Mouse (Mus musculus) erythroblast, embryonic 14.5 days (primary cell): ENCODE results near the gene Ndufa8. TPM values are rescaled to one million over a fixed set of nuclear protein-coding genes. Genes with fewer than 3 reads are reported as not detected.

Experiments used
- H3K27me3 ChIP-seq: 2 replicates; pipeline ENCODE4 v1.6.1; 2012; ENCODE audit warnings: inconsistent platforms; ENCODE audit not compliant: control insufficient read depth
- H3K36me3 ChIP-seq: 2 replicates; pipeline ENCODE4 v1.6.1; 2012; ENCODE audit warnings: mild to moderate bottlenecking, inconsistent platforms; ENCODE audit not compliant: control insufficient read depth
- H3K4me1 ChIP-seq: 2 replicates; pipeline ENCODE4 v1.6.1; 2012; ENCODE audit warnings: inconsistent platforms; ENCODE audit not compliant: control insufficient read depth
- H3K4me3 ChIP-seq: replicated peaks from 2 replicates; pipeline ENCODE3; 2012; ENCODE audit warnings: moderate library complexity, mild to moderate bottlenecking, inconsistent platforms
- H3K9me3 ChIP-seq: 2 replicates; pipeline ENCODE4 v1.6.1; 2012; ENCODE audit warnings: low read length, inconsistent platforms, mixed read lengths; ENCODE audit not compliant: control insufficient read depth
- GATA1 ChIP-seq: IDR thresholded peaks from 2 replicates; pipeline ENCODE4 v1.6.1; 2012; ENCODE audit warnings: low read length, inconsistent platforms, mixed read lengths
- TAL1 ChIP-seq: IDR thresholded peaks from 3 replicates; pipeline ENCODE4 v1.6.1; 2012; ENCODE audit warnings: low read length, inconsistent platforms, mixed read lengths
- polyA plus RNA-seq: library from polyadenylated mRNA; stranded (reverse); fragments of >175 nt; gene quantifications from 2 replicates; pipeline ENCODE4 v1.2.3, GENCODE M21; 2012

Gene Ndufa8
- polyA plus RNA-seq, 1 experiment, result 7.6 TPM

DNA sequence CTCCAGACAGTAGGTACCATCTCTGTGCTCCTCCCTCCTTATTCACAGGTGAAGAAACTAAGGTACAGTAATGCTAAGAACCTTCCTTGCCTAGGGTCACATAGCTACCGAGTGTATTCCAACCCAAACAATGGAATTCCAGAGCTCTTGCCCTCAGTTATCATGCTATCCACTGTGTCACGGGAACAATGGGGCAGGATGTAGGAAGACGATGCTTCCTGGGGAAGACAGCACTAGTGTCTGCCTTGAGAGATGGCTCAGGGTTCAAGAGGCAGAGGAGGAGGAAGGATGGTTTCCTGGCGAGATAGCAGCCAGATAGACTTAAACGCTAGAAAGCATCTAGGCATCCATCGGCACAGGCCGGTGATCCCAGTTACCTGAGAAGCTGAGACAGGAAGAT lies 16.3 kb downstream of the Ndufa8 start:
- H3K4me1 ChIP-seq, result no peaks in the 10 kb centered on the region
- H3K4me3 ChIP-seq, result no peak overlapping the region
- TF ChIP-seq GATA1, result no peak
- TF ChIP-seq TAL1, result no peak
- H3K9me3 ChIP-seq, result no peaks in the 10 kb centered on the region
- H3K27me3 ChIP-seq, result no peaks in the 10 kb centered on the region
- peaks cover 31% of the 10 kb centered on the region for H3K36me3 ChIP-seq

DNA sequence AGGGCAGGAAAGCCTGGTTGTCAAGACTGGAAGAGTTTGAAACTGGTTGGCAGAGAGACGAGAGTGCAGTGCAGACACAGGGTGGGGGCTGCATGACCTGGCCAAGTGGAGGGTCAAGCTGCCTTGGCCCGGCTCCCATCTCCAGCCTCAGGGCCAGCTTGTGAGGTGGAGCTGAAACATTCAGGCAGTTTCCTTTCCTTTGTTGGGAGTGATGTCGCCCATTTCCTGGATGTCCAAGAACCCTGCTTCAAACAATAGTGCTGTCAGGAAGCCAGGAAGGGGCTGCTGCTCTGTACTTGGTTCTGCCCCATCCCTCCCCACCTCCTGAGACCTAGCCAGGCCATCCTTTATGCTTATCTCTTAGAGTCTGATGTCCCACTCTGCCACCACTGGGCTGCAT lies 25.9 kb downstream of the Ndufa8 start:
- Histone ChIP-seq H3K4me1 (no peaks in the 10 kb centered on the region; the same call in 1 of the 2 replicates), H3K36me3 (no peaks in the 10 kb centered on the region), H3K27me3 (peaks cover 8% of the 10 kb centered on the region), H3K9me3 (no peaks in the 10 kb centered on the region), H3K4me3 (no peak overlapping the region)
- TF ChIP-seq TAL1 (no peak), GATA1 (no peak)

DNA sequence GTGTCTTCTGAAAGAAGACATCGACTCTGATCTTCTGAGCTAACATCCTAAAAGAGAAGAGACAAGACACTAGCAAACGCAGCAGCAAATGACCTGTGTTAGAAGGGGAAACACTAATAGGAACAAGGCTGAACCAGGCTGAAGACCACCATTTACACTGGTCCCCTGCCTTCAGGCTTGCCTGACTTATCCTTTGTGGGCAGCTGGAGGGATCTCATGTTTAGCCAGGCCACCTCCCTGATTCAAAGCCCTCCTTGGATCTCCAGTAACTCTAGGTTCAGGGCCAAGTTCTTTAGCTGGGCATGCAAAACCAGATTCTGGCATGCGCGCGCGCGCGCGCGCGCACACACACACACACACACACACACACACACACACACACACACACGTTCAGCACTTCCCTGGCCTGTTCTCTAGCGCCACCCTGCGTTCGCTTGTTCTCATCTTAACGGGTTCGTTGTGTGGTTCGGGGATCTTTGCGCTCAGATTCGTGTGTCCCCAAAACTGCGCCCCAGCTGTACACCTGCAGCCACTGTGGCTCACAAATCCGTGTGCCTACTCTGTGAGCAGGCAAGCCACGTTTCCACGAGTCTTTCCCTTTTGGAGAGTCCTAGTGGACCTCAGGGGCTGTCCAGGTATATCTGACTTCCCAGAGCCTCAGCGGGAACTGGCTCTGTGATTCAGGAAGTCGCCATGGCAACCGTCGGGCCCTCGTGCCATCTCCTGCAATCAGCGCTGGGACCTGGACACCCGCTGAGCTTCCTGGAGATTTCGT lies 27.6 kb downstream of the Ndufa8 start:
- TF ChIP-seq TAL1, result no peak
- no peak for TF ChIP-seq GATA1
- no peaks in the 10 kb centered on the region; the same call in 1 of the 2 replicates for H3K4me1 ChIP-seq
- H3K27me3 ChIP-seq, result peaks cover 8% of the 10 kb centered on the region
- H3K9me3 ChIP-seq, result no peaks in the 10 kb centered on the region
- no peak overlapping the region for H3K4me3 ChIP-seq
- no peaks in the 10 kb centered on the region for H3K36me3 ChIP-seq

DNA sequence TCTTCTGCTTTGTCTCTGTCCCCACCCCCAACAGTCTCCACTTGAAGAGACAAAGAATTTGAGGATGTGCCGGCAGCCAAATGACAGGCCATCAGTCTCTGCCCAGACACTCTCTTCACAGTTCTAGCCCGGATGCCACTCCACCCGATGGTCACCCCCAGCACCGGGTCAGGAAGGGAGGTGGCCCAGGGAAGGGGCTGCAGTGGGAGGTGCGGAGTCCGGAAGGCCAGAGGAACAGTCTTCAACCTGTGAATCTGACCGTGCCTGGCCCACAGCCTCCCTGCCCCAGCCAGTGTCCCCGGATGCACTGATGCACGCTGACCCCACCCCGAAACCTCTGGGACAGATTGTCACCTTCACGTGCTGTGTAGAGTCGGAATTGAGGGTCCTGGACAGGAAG lies 36.2 kb downstream of the Ndufa8 start:
- TF ChIP-seq GATA1 (no peak), TAL1 (no peak)
- Histone ChIP-seq H3K4me3 (no peak overlapping the region), H3K27me3 (peaks cover 38% of the 10 kb centered on the region), H3K36me3 (no peaks in the 10 kb centered on the region), H3K4me1 (no peaks in the 10 kb centered on the region), H3K9me3 (no peaks in the 10 kb centered on the region)

DNA sequence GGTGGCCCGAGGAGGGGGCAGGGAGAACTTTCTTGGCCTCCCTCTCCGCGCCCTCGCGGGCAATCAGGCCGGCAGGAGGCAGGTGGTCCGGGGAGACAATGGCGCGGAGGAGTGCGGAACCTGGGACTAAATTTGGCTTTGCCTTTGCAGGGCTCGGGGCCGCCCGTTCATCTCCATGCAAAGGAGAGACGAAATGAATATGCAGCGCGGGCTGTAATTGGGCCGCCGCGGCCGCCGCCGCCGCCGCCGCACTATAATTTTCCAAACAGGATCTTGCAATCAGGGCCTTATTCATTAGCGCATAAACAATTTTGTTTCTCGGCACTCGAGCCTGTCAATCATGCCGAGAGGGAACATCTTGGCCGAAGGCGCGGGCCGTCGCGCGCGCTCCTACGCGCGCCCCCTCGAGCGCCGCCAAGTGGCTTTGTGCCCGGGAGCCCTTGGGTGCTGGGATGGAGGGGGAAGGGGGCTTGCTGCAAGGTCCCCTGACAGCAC lies 37.8 kb downstream of the Ndufa8 start:
- TF ChIP-seq TAL1 (no peak), GATA1 (no peak)
- H3K4me3 ChIP-seq, result no peak overlapping the region
- H3K9me3 ChIP-seq, result no peaks in the 10 kb centered on the region
- no peaks in the 10 kb centered on the region for H3K36me3 ChIP-seq
- peaks cover 5% of the 10 kb centered on the region for H3K4me1 ChIP-seq
- H3K27me3 ChIP-seq, result peaks cover 38% of the 10 kb centered on the region

DNA sequence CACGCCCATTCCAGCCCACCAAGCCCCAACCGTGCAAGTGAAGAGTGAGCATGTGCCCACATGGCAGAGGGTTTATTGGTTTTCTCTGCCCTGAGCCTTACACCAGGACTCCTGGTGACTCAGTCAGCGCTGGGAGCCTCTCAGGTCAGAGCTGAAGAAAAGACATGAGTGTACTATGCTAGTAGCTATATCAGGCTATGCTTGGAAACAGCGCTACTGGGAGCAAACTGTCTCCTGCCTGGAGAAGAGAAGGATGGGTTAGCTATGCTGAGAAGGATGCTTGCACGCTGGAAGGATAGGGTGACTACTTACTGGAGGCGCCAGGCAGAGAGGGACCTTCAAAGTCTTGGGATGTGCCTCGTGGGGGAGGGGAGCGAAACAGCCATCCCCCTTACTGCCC lies 38.6 kb downstream of the Ndufa8 start:
- Histone ChIP-seq H3K4me1 (peaks cover 5% of the 10 kb centered on the region), H3K36me3 (no peaks in the 10 kb centered on the region), H3K9me3 (no peaks in the 10 kb centered on the region), H3K27me3 (peaks cover 38% of the 10 kb centered on the region), H3K4me3 (no peak overlapping the region)
- TF ChIP-seq TAL1 (no peak), GATA1 (no peak)

DNA sequence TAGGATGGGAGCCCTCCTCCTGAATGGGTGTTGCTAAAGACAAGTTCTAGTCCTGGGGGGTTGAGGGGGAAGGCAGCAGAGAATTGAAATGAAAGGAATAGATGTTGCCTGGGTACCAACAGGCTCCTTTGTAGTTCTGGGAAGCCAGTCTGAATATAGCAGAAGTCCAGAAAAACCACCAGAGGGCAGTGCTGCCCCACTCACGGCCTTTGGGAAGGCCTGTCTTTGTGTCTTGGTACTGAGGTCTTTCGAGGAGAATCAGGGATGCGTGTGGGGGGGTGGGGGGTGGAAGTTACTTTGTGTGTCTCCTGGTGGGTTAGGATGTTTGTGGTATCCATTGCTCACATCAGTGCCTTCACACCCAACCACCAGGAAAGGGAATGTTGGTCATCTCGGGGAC lies 39.8 kb downstream of the Ndufa8 start:
- H3K27me3 ChIP-seq, result peaks cover 38% of the 10 kb centered on the region
- peaks cover 5% of the 10 kb centered on the region for H3K4me1 ChIP-seq
- no peak overlapping the region for H3K4me3 ChIP-seq
- H3K36me3 ChIP-seq, result no peaks in the 10 kb centered on the region
- no peaks in the 10 kb centered on the region for H3K9me3 ChIP-seq
- TF ChIP-seq GATA1, result no peak
- TF ChIP-seq TAL1, result no peak

DNA sequence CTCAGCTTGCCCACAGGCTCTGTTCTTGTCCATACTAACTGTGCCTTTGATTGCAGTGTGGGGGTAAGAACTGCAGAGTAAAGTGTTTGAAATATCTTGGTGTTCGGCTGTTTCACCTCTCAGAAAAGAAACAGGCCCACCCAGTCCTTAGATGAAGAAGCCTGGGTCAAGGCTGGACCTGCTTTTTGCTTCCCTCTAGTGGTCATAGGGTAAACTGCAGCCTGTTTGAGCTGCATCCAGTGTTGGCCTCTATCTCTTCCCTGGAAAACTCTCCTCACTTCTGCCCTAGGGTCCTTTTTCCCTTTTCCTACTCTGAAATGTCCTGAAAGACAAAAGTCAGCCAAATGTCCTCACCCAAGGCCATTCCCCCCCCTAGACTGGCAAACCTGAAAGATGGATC lies 41.1 kb downstream of the Ndufa8 start:
- Histone ChIP-seq H3K9me3 (no peaks in the 10 kb centered on the region), H3K27me3 (peaks cover 33% of the 10 kb centered on the region)
- TF ChIP-seq GATA1 (no peak), TAL1 (no peak)

DNA sequence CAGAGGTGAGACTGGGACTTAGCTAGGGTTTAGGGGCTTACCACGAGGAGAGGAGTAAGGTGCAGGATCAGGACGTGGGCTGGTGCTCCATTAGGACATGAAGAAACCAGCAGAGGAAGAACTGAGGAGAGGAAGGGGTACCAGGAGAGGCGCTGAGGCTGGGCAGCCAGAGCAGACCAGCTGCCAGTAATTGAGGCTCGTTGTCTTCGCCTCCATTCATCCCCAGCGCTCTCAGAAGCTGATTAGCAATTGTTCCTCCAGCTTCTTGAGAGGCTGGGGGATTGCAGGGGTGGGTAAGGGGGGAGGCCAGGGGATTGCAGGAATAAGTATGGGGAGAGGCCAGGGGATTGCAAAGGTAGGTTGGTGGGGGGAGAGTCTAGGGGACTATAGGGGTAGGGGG lies 47.0 kb downstream of the Ndufa8 start:
- peaks cover 5% of the 10 kb centered on the region for H3K4me1 ChIP-seq
- no peaks in the 10 kb centered on the region for H3K27me3 ChIP-seq
- TF ChIP-seq TAL1 (no peak), GATA1 (no peak)

More for the DNA sequence above, 41.1 kb downstream of the Ndufa8 start:
- H3K4me1 ChIP-seq, result peaks cover 5% of the 10 kb centered on the region
- H3K4me3 ChIP-seq, result no peak overlapping the region
- no peaks in the 10 kb centered on the region for H3K36me3 ChIP-seq

DNA sequence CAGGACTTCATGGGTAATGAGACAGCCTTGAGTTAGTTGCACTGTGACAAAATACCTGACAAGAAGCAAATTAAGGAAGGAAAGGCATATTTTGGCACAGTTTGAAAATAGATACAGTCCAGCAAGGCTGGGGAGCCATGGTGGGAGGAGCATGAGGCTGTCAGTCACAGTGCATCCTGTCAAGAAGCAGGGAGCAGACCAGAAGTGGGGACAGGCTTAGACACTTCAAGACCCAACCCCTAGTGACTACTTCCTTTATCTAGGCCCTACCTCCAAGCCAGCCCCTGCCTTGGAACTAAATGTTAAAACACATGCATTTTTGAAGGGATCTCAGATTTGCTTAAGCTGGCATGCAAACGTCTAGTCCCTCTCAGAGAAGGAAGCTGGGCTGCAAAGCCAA lies 48.8 kb downstream of the Ndufa8 start:
- no peaks in the 10 kb centered on the region for H3K36me3 ChIP-seq
- H3K4me1 ChIP-seq, result no peaks in the 10 kb centered on the region
- TF ChIP-seq TAL1, result no peak
- TF ChIP-seq GATA1, result no peak
- H3K27me3 ChIP-seq, result no peaks in the 10 kb centered on the region
- no peak overlapping the region for H3K4me3 ChIP-seq
- no peaks in the 10 kb centered on the region for H3K9me3 ChIP-seq

More for the DNA sequence above, 47.0 kb downstream of the Ndufa8 start:
- no peaks in the 10 kb centered on the region for H3K36me3 ChIP-seq
- H3K4me3 ChIP-seq, result no peak overlapping the region
- no peaks in the 10 kb centered on the region for H3K9me3 ChIP-seq
